Mouse (Mus musculus) CD8-positive naive resting alpha-beta T cell, adult 2 months (primary cell): ENCODE data around the gene Soat2.
"Not testable (repeated sequence)": the region's sequence is repeated elsewhere in the genome, so short reads cannot be mapped to it uniquely, and the experiment has no call there.

Experiments
- DNase-seq, 2 experiments: peaks; one replicate each; pipeline ENCODE4 v3.0.0; 2022; ENCODE audit warnings: low read depth in 2 of 2, low spot score in 2 of 2

Gene Soat2

DNA sequence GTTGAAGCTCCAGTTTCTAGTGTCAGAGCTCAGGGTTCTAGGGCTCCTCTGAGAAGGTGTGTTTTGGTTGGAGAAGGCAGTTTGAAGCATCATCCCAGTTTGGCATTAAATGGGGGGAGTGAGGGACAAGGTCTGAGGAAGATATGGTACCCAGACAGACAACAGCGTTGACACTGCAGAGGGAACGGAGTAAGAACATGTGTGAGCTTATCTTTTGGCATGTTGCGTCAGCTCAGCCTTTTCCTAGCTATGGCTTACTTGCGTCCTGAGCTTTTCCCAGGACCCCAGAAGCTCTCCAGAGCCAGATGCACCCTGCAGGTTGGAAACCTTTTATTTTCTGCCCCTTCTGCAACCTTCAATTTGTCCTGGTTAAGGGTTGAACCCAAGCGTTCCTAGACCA lies 4.2 kb upstream of the Soat2 start:
- no peak for DNase-seq

DNA sequence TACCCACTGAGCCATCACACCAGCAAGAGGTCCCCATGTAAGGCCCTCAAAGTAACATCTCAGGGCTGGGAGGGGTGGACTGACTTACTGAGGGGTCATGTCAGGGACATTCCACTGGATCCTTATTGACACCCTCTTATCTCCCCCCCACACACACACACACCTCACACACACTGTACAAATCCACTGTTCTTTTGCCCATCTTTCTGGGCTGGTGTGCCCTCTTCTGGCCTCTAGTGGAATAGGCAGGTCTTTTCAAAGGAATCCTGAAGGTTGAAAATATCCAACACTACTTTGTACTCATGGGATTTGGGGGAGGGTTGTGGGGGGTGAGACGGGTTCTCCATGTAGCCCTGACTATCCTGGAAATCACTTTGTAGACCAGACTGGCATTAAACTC lies 3.4 kb upstream of the Soat2 start:
- DNase-seq = peak; percentile 30 to 39

GRCm38 (mm10) chr15:102147674-102148402 lies 2.5 kb upstream of the Soat2 start:
- DNase-seq = no peak

GRCm38 (mm10) chr15:102149561-102149960 lies 765 bp upstream of the Soat2 start:
- no peak for DNase-seq

GRCm38 (mm10) chr15:102152646-102153045 lies 2.3 kb downstream of the Soat2 start:
- DNase-seq = no peak

DNA sequence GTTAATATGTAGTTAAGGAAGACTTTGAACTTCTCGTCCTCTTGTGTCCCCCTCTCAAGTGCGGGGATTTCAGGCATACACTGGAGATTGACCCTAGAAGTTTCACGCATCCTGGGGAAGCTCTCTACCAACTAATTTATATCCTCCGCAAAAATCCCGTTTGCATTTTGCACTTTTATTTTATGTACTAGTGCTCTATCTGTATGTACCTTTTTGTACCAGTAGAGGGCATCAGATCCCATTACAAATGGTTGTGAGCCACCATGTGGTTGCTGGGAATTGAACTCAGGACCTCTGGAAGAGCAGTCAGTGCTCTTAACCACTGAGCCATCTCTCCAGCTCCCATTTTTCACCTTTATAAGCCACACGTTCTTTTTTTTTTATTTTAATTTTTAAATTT lies 4.7 kb downstream of the Soat2 start:
- DNase-seq = not testable (repeated sequence)

- no peak for DNase-seq
These were observed 6.5 kb downstream of the Soat2 start for GRCm38 (mm10) chr15:102156836-102157235.

DNA sequence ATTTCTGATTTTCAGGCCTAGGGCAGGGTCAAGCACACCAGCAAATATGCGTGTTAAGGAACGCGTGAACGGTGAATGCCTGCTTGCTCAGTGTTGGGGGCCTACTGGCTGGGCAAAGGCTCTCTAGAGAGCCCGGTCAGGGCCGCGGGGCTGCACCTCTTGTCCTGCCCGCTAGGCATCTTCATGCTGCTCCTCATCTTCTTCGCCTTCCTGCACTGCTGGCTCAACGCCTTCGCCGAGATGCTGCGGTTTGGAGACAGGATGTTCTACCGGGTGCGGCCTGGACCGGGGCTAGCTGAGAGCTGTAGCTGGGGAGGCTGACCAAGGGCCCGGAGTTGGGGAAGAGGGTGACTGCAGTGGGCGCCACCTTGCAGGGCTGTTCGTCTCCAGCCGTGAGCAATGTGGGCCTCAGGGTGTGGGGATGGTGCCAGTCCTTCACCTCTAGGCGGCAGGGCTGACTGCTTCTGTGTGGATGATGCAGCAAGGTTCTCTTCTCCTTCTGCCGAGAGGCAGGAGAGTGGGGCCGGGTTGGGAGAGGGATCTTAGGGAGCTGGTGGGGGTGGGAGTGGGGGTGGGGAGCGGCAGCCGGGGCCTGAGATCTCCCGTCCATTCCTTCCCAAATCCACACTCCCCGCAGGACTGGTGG lies 10.2 kb downstream of the Soat2 start:
- DNase-seq = no peak

DNA sequence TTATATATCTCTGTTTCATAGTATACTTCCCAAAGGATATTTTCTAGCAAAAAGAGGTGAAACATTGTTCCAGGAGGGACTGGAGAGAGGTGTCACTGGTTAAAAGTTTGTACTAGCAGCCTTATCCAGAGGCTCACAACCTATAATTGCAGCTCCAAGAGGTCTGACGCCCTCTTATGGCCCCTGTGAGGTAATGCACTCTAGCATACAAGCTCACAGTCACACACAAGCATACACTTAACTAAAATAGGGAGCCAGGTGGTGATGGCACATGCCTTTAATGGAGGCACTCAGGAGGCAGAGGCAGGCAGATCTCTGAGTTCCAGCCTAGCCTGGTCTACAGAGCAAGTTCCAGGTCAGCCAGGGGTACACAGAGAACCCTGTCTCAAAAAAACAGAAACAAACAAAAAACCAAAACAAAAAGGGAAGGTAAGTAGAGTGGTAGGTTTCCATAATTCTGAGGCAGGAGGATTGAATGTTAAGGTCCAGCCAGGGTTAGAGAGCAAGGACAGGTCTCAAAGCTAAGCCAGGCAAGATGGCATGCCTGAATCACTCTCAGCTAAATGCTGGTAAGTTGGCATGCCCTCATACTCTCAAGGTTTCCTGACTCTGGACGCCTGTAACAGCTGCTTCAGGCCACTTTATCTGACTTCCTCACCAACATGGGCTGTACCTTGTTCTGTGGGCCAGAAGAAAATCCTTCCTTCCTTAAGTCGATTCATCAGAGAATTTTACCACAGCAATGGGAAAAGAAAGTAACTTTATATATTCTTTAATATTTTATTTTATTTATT lies 13.8 kb downstream of the Soat2 start:
- no peak for DNase-seq

DNA sequence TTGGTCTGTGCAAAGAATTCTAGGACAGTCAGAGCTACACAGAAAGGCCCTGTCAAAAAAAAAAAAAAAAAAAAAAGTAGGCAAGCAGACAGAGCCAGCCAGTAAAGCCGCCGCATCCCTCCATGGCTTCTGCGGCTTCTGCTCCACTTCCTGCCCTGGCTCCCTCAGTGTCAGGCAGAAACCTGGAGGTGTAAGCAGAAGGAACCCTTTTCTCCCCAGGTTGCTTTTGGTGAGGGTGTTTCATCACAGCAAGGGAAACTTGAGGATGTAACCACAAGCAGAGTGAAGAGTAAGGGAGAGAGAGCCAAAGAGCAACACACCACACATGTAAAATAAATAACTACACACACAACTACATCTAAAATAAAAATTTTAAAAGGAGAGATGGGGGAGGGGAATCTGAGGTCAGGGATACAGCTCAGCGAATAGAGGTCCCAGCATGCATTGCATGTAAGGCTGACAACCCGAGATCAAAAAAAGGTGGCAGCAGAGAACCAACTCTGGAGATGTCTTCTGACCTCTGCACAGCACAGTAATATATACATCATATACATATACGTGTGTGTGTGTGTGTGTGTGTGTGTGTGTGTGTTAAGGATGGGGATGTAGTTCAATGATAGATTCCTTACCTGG lies 15.3 kb downstream of the Soat2 start:
- no peak for DNase-seq

DNA sequence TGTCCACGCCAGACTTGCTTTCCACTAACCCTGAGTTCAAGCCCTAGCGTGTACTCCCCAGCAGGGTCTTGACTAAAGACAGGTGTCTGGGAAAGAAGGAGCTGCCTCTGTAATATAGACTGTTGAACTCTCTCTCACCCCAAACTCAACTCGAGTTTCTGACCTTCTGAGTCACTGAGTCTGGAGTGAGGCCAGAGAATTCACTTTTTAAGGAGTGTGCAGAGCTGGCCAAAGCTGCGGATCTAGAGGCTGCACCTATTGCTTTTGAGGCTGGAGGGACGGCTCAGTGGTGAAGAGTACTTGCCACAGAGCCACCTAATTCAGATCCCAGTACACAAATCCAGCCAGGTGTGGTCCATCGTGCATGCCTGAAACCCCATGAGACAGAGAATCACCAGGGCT lies 17.3 kb downstream of the Soat2 start:
- no peak for DNase-seq

DNA sequence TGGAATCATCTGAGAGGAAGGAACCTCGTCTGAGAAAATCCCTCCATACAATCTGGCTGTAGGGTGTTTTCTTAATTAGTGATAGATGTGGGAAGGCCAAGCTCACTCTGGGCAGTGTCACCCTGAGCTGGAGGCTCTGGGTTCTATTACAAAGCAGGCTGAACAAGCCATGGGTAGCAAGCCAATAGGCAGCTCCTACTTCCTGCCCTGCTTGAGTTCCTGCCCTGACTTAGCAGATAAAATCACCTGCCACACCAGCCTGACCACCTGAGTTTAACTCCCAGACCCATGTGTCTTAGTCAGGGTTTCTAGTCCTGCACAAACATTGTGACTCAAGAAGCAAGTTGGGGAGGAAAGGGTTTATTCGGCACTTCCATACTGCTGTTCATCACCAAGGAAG lies 18.7 kb downstream of the Soat2 start:
- DNase-seq = no peak

DNA sequence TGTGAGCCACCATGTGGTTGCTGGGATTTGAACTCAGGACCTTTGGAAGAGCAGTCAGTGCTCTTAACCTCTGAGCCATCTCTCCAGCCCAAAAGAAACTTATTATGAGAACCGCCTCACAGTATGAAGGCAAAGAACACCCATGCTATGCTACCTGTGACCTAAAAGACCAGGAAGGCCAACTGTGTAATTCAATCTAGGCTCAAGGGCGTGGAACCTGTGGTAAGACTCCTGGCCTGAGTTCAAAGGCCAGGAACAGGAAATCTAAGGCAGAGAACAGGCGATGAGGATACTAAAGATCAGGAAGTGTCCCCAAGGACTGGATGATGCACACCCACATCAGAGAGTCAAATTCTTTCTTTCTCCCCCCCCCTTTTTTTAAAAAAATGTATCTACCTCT lies 23.3 kb downstream of the Soat2 start:
- DNase-seq = no peak

DNA sequence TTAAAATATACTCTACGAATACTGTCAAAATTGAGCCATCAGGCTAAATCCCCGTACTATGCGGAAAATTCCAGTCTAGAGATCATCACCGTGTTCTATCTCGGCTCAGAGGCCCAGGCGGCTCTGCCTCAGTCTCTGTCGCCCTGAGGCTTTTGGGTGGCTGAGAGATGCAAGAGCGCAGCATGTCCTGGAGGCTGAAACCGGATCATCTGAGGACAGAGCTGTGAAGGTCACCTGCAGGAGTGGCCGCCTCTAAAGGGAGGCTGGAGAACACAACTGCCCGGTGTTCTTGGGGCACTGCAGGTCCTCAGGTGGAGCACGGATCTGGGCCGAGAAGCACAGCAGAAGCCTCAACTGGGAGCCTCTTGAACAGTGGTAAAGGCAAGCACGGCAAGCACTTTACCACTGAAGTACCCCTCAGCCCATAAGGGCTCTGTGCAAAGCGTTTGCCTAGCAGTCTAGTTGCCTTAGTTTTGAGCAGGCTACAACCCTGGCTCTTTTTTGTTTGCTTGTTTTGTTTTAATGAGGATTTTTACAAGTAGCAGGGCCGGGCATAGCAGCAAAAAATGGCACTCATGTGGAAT lies 25.5 kb downstream of the Soat2 start:
- DNase-seq = no peak

DNA sequence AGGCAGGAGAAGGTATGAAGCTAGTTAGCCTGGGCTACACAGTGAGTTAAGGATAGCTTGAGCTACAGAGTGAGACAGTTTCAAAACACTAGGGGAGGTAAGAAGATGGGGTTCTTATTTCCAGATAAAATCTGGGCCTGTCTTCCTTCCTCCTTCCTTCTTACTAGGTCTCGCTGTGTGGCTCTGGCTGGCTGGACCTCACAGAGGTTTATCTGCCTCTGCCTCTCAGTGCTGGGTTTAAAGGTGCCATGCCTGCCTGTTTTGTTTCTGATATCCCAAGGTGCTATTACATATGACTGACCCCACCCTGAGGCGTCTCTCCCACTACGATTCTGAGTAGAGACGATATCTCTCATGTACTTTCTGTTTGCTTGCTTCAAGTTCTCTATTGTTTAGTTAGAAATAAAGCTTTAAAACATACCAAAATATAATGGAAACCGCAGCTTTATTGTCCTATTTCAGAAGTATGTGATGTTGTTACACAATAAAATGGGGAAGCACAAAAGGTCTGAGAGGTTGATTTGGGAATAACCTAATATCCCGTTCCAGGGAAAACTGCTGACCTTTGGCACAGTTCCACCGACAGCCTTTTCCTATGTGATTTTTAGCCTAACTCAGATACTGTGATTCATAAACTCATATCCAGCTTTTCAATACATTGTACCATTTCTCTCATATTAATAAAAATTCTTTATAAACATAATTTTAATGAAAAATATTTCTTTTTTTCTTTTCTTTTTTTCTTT lies 26.4 kb downstream of the Soat2 start:
- no peak for DNase-seq

DNA sequence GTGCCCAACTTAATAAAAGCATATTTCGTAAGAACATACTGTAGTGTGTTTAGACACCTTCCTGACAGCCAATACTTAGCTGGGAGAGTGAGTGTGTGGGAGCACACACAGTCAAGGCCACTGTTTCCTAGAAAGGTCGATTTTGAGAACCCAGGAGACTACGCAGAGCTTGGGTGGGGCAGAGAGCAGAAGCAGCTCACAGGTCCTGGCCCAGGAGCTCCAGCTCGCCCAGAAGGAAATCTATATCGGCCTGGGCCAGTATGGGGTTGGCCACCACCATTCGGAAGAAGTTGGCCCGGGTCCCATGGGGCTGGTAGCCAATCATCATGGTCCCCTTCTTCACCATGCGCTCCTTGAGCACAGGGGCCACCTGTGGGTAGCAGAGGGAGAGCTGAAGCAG lies 27.1 kb downstream of the Soat2 start:
- no peak for DNase-seq

GRCm38 (mm10) chr15:102178279-102178678 lies 28.0 kb downstream of the Soat2 start:
- DNase-seq = peak; percentile 82 to 88

DNA sequence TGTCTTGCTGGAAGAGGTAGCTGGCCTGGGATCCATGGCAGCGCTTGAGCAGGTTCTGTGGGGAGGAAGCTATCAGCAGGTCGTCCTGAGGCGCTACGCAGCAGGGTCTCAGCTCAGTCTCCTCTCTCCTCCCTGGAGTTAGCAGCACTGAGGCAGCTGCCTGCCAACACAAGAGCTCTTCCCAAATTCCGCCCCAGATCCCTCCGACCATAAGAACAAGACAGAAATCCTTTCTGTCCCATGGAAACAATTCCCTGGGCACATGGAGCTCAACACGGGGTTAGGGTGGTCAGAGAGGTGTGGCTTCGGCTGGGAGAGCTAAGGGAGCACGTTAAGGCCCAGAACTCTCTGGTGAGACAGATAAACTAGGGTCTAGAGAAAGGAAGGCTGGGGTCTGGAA lies 28.8 kb downstream of the Soat2 start:
- DNase-seq = no peak

- DNase-seq = no peak
These were observed 29.6 kb downstream of the Soat2 start for GRCm38 (mm10) chr15:102179924-102180323.

- DNase-seq = no peak
These were observed 32.8 kb downstream of the Soat2 start for GRCm38 (mm10) chr15:102183076-102183475.

DNA sequence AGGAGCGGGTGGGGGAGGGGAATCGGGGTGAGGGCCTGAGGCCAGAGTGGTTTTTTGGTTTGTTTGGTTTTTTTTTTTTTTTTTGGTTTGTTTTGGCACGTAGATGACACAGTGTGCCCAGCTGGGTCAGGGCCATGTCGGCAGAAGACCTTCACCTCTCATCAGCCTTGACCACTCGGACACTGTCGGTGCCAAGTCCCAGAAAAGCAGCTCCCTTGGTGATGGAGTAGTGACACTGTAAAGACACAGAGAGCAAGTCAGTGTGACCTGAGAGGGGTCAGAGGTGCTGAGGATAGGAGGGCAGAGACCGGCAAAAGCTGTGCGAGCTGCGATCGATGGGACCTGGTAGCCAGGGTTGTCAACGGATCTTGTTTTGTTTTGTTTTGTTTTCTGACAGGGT lies 35.9 kb downstream of the Soat2 start:
- DNase-seq = no peak
